Mouse (Mus musculus): Measurements from ENCODE around the gene Acsl1.

- TF ChIP-seq CTCF (IDR thresholded peaks at IDR 0.05; ENCODE audit: insufficient read depth, low read depth, low read length): no peak
- TF ChIP-seq POLR2A (IDR thresholded peaks at IDR 0.05; ENCODE audit: insufficient read depth, low read depth, low read length): no peak
Observed at GRCm38 (mm10) chr8:46478783-46479182, 7.9 kb downstream of the Acsl1 start.

Data from olfactory bulb, adult 2 months (tissue).